Mouse (Mus musculus) heart, postnatal 14 days (tissue): ENCODE results near the gene Katnal1. TPM values are rescaled to one million over a fixed set of nuclear protein-coding genes. Genes with fewer than 3 reads are reported as not detected.

Experiments used
- DNase-seq, 2 experiments: peaks; one replicate each; pipeline ENCODE4 v3.0.0; 2021 to 2022
- intact Hi-C: fragments of 180-260 bp; cut with DNase I; formaldehyde crosslinking; loops from one replicate; pipeline ENCODE4 v1.15.1; 2025
- total RNA-seq, 2 experiments: library from RNA; stranded (reverse); gene quantifications; 2 replicates each; pipeline ENCODE4 v1.2.3; 2021

Katnal1 gene
- total RNA-seq, 2 experiments from 2014 or later = 5.4 to 7.9 TPM

DNA sequence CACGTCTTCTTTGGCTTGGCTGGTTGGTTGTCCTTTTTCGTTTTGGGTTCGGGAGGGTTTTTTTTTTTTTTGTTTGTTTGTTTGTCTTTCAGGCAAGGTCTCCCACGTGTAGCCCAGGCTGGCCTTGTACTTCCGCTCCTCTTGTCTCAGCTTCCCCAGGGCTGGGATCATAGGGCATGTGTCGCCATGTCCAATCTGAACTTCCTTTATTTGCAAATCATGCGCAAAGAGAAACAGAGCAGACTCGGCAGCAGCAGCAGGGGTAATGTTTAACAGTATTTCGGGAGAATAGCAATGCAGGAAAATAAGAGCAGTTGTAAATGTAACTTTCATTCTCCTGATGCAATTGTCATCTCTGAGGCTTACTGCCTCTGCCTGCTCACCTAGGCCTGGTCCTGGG, 27.0 kb upstream of the Katnal1 start:
- no peak for DNase-seq
- intact Hi-C loops = no loop called here

- DNase-seq = no peak
- intact Hi-C loops = no loop called here
Measured at GRCm38 (mm10) chr5:148955575-148955974, 26.5 kb upstream of the Katnal1 start.

GRCm38 (mm10) chr5:148954314-148955060, 25.4 kb upstream of the Katnal1 start:
- intact Hi-C loops = loop anchor here (5.0 kb wide), 2 partner anchors 43 to 88 kb away; partner anchors contain the start of gene Gm42791
- DNase-seq = no peak

- intact Hi-C loops = loop anchor here (5.0 kb wide), 2 partner anchors 44 to 89 kb away; partner anchors contain the start of gene Gm42791
- DNase-seq = peak; percentile 78 to 84
Measured at GRCm38 (mm10) chr5:148953098-148953497, 24.0 kb upstream of the Katnal1 start.

- intact Hi-C loops = loop anchor here (5.0 kb wide), 2 partner anchors 45 to 90 kb away; partner anchors contain the start of gene Gm42791
- DNase-seq = peak; percentile 38 to 67
Measured at GRCm38 (mm10) chr5:148952419-148952818, 23.3 kb upstream of the Katnal1 start.

DNA sequence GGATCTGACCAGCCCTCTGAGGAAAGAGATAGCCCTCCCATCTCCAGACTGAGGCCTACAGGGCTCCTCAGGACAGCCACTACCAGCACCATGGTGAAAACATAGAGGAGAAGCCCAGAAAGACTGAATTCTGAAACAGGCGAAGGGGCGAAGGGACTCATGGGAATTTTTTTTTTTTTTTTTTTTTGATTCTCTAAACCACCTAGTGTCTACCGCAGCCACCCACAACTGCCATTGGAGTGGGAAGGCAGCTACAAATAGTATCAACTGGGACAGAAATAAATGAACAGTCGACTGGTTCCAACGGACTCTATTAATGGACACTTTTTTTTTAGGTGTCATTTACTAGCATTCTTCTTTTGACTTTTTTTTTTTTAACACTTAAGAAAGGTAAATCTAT, 22.2 kb upstream of the Katnal1 start:
- intact Hi-C loops = loop anchor here (5.0 kb wide), 2 partner anchors 46 to 91 kb away; partner anchors contain the start of gene Gm42791
- DNase-seq = no peak

- intact Hi-C loops = loop anchor here (5.0 kb wide), 2 partner anchors 47 to 92 kb away; partner anchors contain the start of gene Gm42791
- DNase-seq = peak in 1 of 2 experiments; percentile 32
Measured at GRCm38 (mm10) chr5:148950064-148950463, 20.9 kb upstream of the Katnal1 start.

DNA sequence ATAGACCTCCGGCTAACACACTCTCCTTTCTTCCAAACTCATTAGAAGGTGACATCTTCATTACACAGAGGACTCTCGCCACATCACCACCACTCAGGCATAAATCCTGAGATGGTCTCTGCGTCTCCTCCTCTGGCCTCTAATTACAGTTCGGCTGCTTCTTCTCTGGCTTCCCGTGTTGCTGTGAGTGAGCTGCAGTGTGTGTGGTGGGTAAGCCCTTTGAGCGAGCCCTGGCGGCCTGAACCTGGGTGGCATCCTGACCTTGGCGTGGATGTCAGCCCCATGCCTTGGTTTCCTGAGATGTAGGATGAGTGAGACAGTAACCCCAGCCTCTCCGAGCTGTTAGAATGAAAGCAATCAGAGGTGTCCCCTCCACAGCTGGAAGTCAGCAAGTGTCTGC, 19.5 kb upstream of the Katnal1 start:
- DNase-seq = no peak
- intact Hi-C loops = no loop called here

DNA sequence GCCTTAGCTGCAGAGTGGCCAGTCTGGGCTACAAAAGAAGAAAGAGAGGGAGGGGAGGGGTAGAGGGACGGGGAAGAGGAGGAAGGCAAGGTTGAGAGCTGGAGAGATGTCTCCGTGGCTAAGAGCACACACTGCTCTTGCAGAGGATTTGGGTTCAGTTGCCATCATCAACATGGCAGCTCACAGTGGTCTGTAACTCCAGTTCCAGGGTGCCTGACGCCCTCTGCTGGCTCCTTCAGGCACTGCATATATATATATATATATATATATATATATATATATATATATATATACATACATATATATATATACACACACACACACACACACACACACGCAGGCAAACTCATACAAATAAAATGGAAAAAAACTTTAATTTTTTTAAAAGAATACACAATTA, 18.3 kb upstream of the Katnal1 start:
- intact Hi-C loops = no loop called here
- no peak for DNase-seq

- DNase-seq = peak in 1 of 2 experiments; percentile 50
- intact Hi-C loops = no loop called here
Measured at GRCm38 (mm10) chr5:148946787-148947186, 17.7 kb upstream of the Katnal1 start.

DNA sequence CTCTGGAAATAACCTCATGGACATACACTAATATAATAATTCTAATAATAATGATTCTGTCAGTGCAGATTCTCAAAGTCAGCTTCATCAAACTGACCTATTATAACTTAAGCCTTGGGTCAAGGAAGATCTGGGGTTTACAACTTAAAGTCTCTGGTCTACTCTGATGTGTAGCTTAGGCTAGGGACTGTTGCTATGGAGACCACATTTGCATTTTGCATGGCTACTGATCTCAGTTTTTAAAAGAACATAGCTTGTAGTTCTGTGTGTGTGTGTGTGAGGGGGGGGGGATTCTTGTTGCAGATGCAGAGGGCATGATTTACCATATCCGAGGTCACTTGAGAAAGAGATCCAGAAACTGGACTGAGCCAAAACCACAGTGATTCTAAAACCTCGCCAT, 16.6 kb upstream of the Katnal1 start:
- DNase-seq = no peak
- intact Hi-C loops = no loop called here

GRCm38 (mm10) chr5:148944024-148944423, 14.9 kb upstream of the Katnal1 start:
- no peak for DNase-seq
- intact Hi-C loops = no loop called here

GRCm38 (mm10) chr5:148943444-148943843, 14.3 kb upstream of the Katnal1 start:
- intact Hi-C loops = no loop called here
- no peak for DNase-seq

GRCm38 (mm10) chr5:148942957-148943356, 13.8 kb upstream of the Katnal1 start:
- no peak for DNase-seq
- intact Hi-C loops = no loop called here

- intact Hi-C loops = no loop called here
- no peak for DNase-seq
Measured at GRCm38 (mm10) chr5:148942305-148942704, 13.2 kb upstream of the Katnal1 start.

- DNase-seq = no peak
- intact Hi-C loops = no loop called here
Measured at GRCm38 (mm10) chr5:148941867-148942266, 12.7 kb upstream of the Katnal1 start.

GRCm38 (mm10) chr5:148939948-148940382, 10.8 kb upstream of the Katnal1 start:
- no peak for DNase-seq
- intact Hi-C loops = no loop called here

- no peak for DNase-seq
- intact Hi-C loops = no loop called here
Measured at GRCm38 (mm10) chr5:148936516-148936951, 7.4 kb upstream of the Katnal1 start.

DNA sequence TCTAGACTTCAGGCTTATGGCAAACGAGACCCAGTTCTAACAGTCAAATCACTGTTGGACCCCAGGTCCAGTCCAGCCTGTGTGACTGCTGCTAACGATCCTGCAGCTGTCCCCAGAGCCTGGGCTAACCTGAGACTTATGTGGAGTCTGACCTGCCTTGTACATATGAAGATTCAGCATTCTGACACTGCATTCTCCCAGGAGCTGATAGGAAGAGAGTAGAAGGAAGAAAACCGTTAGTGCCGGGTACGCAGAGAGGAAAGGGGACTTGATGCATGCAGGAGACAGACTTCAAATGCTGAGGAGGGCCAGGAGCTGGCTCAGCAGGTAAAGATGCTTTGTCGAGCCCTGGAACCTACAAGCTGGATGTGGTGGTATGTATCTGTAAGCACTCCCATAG, 6.8 kb upstream of the Katnal1 start:
- intact Hi-C loops = no loop called here
- no peak for DNase-seq

DNA sequence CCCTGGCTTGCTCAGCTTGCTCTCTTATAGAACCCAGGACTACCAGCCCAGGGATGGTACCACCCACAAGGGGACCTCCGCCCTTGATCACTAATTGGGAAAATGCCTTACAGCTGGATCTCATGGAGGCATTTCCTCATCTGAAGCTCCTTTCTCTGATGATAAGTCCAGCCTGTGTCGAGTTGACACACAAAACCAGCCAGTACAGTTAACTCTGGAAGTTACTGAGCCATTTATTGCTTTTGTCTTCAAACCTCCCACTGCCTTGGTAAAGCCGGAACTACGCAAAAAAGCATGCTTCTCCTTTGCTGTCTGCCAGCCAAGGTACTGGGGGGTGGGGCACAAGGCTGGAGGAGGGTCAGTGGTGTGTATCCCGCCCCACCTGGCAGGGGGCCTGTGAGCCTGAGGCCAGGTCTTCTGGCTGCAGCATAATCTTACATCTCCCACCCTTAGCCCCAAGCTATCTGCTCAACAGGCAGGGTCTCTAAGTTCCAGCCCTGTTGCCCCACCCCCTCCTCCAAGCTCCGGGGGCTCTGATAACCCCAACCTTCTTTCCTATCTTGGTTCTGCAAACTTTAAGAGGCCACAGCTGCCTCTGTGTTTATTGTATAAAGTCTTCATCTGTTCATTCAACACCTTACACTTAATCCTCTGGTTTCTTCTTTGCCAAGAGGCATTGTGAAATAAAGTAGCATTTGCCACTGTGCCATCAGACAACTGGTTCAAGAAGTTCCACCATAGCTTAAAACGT, 6.1 kb upstream of the Katnal1 start:
- intact Hi-C loops = no loop called here
- DNase-seq = no peak

DNA sequence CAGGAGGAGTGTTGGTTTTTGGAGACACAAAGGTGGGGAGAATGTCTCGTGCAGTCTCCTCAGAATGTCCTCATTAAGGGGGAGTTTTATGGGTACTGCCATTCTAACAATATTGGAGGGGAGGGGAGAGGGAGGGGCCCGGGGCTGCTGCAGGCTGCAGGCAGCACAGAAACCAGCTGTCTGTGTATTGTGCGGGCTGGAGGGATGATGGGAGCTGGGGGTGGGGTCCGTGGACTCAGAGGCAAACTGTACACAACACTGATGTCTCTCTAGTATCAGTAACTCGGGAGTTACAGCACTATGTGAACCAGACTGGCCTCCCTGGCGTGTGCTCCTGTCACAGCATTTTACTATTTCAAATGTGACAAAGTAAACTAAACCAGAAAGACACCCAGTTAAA, 5.3 kb upstream of the Katnal1 start:
- DNase-seq = no peak
- intact Hi-C loops = no loop called here
